Comparison of ENCODE assay signal across 20 mouse cellular contexts in the genomic region with DNA sequence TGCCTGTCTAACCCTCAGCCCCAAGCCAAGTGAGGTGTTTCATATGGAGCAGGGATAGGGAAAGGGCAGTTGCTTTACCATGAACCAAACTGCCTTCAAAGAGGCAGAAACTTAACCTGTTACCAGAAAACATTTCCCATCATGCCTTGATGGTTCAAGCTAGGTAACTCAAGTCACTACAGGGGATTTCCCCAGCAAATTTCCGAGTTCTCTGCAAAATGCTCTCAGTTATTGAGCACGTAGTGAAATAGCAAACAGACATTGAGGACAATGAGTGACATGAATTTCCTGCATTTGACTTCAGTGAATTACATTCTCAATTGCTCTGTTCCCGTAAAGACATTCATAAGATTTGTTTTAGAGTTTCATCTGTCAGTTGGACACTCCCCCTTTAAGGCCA.
DNase-seq lines count a peak whose midpoint lies in the region; ATAC-seq lines count a peak whose summit lies in the region.
"Had no signal": no experiment of that assay in that cellular context is flagged by ENCODE, and none has a peak within 500 bp of the region (broad histone marks: within the 10 kb centered on the region; RNA-seq: fewer than 3 reads in every experiment).

No protein-coding gene starts in this region.

- no peak overlapping the region for H3K4me2 ChIP-seq in kidney, embryonic 16.5 days (replicated peaks; ENCODE audit: low read depth, low read length)
- H3K4me2 ChIP-seq: embryonic facial prominence, embryonic 12.5 days; forebrain, embryonic 15.5 days; heart, embryonic 12.5 days; intestine, embryonic 15.5 days had no signal

- H3K27me3 ChIP-seq in kidney, embryonic 16.5 days (ENCODE audit: insufficient read depth, low read length): no peaks in the 10 kb centered on the region
- H3K27me3 ChIP-seq: embryonic facial prominence, embryonic 12.5 days; forebrain, embryonic 15.5 days; heart, embryonic 12.5 days; intestine, embryonic 15.5 days; Patski had no signal

- H3K9me3 ChIP-seq in kidney, embryonic 16.5 days (ENCODE audit: low read length): no peaks in the 10 kb centered on the region
- H3K9me3 ChIP-seq: embryonic facial prominence, embryonic 12.5 days; forebrain, embryonic 15.5 days; intestine, embryonic 15.5 days had no signal

- peaks cover 69% of the 10 kb centered on the region for H3K4me1 ChIP-seq in kidney, embryonic 16.5 days (ENCODE audit: insufficient read depth, low read length)
- H3K4me1 ChIP-seq: intestine, embryonic 15.5 days had no signal

- peak overlapping the region; percentile 41; the same call in 1 of the 2 replicates for H3K27ac ChIP-seq in kidney, embryonic 16.5 days (ENCODE audit: low read length)
- H3K27ac ChIP-seq: embryonic facial prominence, embryonic 12.5 days; forebrain, embryonic 15.5 days; hindbrain, embryonic 10.5 days; intestine, embryonic 15.5 days had no signal

- no peak for DNase-seq in kidney, postnatal 4 days
- peak; percentile 72 for DNase-seq in CD4-positive, CD25-positive, alpha-beta regulatory T cell, adult 2 months (ENCODE audit: low read depth, low spot score)
- DNase-seq in naive thymus-derived CD4-positive, alpha-beta T cell, adult 2 months (ENCODE audit: low read depth): peak; percentile 35
- no peak for DNase-seq in adipocyte (ENCODE audit: low spot score)
- no peak for DNase-seq in ovary, adult 18-20 months (ENCODE audit: low spot score)
- DNase-seq: adrenal gland, adult 8-10 months; adrenal gland, postnatal 36 days; cerebellum, adult 2 months; cerebellum, postnatal 10 days; embryo, embryonic 11 days; gastrocnemius, postnatal 10 days had no signal

- no peak for ATAC-seq in kidney, embryonic 16.5 days (ENCODE audit: low FRiP score, low TSS enrichment)
- peak; percentile 83 for ATAC-seq in activated CD4-positive, CD25-positive, alpha-beta regulatory T cell, adult 4 months
- ATAC-seq: forebrain, embryonic 15.5 days; hindbrain, embryonic 16.5 days; intestine, embryonic 15.5 days; Patski had no signal

- peaks cover 4% of the 10 kb centered on the region; the same call in 1 of the 2 replicates for H3K36me3 ChIP-seq in kidney, embryonic 16.5 days (ENCODE audit: insufficient read depth, low read length)
- H3K36me3 ChIP-seq: embryonic facial prominence, embryonic 12.5 days; forebrain, embryonic 15.5 days; intestine, embryonic 15.5 days had no signal

- no peak overlapping the region for H3K4me3 ChIP-seq in kidney, embryonic 16.5 days (ENCODE audit: low read length)
- H3K4me3 ChIP-seq: embryonic facial prominence, embryonic 12.5 days; forebrain, embryonic 15.5 days; heart, embryonic 12.5 days; hindbrain, embryonic 10.5 days; intestine, embryonic 15.5 days had no signal

- 44% methylated on average over 3 of the region's 3 CpGs for WGBS in kidney, embryonic 16.5 days

- H3K9ac ChIP-seq in kidney, embryonic 16.5 days (replicated peaks; ENCODE audit: low read length): no peak overlapping the region
- H3K9ac ChIP-seq: embryonic facial prominence, embryonic 12.5 days; forebrain, embryonic 15.5 days; heart, embryonic 12.5 days; intestine, embryonic 15.5 days had no signal

Comparison
In these comparisons a context has a peak if more than half of its experiments do, and no peak if none do; other contexts are left out.
1. DNase-seq: peak in CD4-positive, CD25-positive, alpha-beta regulatory T cell, adult 2 months (single experiment) and naive thymus-derived CD4-positive, alpha-beta T cell, adult 2 months (single experiment); none in kidney, postnatal 4 days (0 of 2), adipocyte (single experiment) and ovary, adult 18-20 months (single experiment).